Mouse (Mus musculus) ES-E14 (cell line): ENCODE measurements at regions not wholly inside any gene's neighbourhood (a gene's known extent, or its start where the extent isn't known, plus 50 kb on each side); places are given as distances from the start of the nearest gene placed in this dataset.

ENCODE experiments used
- CHD2 ChIP-seq: IDR thresholded peaks from 2 replicates; pipeline ENCODE4 v1.6.1; 2014; ENCODE audit warnings: mild to moderate bottlenecking, low read depth, low read length, inconsistent platforms
- MAFK ChIP-seq: IDR thresholded peaks from 2 replicates; pipeline ENCODE4 v1.6.1; 2014; ENCODE audit warnings: mild to moderate bottlenecking, low read depth, low read length, inconsistent platforms; ENCODE audit not compliant: insufficient read depth
- ZC3H11A ChIP-seq: IDR thresholded peaks from 2 replicates; pipeline ENCODE4 v1.6.1; 2012; ENCODE audit warnings: low read depth, mild to moderate bottlenecking, inconsistent platforms, low read length, borderline replicate concordance
- ZNF384 ChIP-seq: IDR thresholded peaks from 2 replicates; pipeline ENCODE4 v1.6.1; 2012; ENCODE audit warnings: low read depth, low read length, inconsistent platforms

DNA sequence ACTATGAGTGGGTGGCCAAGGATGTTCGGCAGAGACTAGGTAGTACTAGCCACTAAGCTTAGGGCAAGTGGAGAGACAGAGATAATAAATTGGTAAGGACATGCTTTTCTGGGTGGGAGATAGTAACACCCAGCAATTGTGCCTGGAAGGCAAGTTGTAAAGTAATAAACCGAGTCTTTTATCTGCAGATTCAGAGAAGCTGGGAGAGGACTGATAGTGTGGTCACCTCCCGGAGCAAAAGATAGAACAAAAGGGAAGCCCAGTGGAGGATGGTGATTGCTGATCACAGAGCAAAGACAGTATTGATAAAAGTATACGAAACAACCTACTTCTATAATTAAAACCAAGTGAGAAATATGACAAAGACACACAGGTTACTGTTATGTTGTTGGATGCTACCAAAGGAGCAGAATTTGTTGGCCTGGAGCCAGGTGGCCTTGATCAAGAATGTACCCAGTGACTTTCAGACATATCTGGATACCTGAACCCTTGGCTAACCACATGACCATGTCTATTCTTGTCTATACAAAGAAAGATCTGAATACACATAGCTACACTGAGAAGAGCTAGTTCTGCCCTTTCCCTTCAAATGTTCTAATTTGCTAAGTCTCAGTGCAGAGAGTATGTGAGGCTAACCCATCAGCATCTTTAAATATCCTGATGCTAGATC, 150.7 kb downstream of the Gm5447 start:
- TF ChIP-seq CHD2 (no peak), ZNF384 (no peak), MAFK (no peak), ZC3H11A (no peak)
